Mouse (Mus musculus) frontal cortex, adult (tissue): Measurements from ENCODE around the gene Nostrin.

ENCODE experiments used
- ATAC-seq: cut with Nextera tagmentation; 2 replicates; pipeline ENCODE4 v1.9.2; 2017; ENCODE audit warnings: mild to moderate bottlenecking, moderate library complexity, mixed read lengths; ENCODE audit not compliant: low TSS enrichment

Gene Nostrin

DNA sequence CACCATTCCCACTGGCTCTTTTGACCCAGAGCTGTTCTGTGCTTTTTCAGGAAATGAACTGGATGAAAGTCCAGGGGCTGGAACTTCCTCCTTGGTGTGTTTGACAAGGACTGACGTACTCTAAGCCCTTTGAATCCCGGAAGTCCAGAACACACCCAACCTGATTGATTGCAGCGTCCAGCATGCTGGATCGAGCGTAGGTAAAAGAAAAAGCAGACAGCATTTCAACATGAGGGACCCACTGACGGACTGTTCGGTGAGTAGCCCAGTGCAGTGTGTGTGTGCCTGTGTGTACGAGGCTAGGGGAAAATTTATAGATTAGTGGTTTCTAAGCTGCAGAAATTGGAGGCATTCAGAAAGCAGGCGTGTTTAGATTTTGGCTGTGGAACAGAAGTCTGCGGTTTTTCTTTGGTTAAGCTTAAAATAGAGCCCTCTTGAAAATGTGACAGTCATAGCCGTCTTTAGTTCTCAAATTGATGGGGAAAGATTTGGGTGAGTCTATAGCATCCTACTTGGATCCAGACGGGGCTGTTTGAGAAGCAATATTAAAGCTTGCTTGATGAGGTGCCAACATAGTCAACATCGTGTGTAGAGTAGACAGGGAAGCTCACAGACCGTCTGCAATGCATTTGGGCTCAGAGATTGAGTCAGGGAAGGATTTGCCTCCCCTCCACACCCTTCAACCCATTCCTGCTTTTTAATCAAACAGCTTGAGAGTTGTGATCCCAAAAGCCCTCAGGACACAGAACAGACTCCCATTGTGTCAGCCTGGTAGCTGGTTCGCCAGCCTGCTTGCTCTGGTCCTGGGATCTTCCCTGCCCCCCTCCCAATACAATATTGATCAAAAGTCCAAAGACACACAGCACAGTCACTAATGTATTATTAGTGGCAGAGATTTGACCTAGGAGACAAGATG, at the start of gene Nostrin:
TSS of gene Nostrin (plus strand) at position 140 of the 916 bp plus-strand sequence.
- ATAC-seq, result peak; percentile 57

DNA sequence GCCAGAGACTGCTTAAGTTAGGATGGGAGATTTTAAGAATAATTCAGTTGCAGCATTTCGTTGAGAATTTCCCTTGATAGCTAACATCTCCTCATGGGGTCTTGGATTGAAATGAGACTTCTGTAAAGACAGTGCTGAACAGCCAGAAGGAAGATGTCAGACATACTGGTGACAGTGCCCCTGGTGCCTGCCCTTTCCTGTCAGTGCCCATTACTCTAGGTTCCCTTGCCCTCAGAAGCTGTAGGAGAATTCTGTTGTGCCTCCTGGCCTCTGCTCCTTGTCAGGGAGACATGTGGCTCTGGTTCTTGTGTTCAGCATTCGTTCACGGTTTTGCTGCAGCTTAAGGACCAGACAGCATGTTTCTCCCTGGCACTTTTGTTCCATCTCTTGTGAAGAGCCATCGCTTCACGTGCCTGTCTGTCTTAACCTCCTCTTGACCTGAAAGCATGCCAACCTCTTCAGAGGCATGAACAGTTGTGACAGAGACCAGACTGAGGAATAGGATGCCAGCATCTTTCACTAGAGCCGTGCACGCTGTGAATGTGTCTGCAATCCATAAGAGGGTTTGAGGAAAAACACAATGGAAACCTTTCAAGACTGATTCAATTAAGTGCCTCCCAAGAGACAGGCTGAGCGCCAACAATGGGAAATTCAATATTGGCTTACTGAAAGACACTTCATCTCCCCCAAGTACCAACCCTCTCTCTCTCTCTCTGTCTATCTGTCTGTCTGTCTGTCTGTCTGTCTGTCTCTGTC, 48.9 kb upstream of the Nostrin start:
- no peak for ATAC-seq

DNA sequence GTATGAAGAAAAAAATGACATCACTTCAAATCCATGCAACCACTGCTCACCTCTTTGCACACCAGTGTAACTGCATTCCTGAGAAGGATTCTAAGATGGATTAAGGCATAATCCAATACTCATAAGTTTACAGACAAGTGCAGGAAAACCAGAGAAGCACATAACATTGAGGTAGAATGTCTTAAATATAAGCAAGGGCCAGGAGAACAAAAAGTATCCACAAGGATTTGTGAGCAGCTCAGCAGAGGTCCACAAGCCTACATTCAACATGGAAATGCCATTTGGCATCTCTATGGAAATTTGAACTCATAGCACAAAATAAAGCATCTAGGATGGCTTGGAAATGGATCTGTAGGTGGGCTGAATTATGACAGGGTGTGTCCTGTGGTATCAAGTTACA, 39.8 kb upstream of the Nostrin start:
- no peak for ATAC-seq

DNA sequence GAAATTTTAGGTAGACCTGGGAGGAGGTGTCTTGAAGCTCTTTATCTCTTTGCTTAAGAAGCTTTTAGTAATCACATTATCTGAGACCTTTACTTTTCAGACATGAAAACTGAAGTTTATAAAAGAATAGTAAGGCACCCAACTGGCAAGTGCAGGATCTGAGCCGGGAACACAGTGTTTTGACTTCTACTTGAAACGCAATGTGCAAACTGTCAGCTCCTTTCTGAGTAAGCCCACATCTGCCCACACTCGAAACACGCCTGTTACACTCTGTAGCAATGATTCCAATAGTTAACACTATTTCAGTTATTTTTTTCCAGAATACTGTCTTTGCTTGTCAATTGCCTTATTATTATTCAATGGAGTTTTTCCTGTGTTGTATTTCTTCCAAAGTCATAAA, 38.8 kb upstream of the Nostrin start:
- peak; percentile 57; the same call in 1 of the 2 replicates for ATAC-seq

DNA sequence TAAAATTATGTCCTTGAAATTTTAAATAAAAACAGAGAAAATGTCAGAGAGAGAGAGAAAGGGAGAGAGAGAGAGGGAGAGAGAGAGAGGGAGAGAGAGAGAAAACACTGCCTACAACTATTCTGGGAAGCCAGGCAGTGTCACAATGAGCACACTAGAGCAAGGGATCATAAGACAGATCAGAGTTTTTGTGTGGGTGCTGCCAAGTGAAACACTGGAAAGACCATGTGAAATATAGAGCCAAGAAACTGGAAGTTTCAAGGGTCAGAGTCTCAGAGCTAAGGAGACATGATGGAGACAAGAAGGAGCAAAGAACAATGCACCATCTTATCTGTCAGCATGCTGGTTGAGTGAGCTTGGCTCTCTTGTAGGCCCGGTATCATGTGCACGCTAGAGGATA, 38.1 kb upstream of the Nostrin start:
- no peak for ATAC-seq

DNA sequence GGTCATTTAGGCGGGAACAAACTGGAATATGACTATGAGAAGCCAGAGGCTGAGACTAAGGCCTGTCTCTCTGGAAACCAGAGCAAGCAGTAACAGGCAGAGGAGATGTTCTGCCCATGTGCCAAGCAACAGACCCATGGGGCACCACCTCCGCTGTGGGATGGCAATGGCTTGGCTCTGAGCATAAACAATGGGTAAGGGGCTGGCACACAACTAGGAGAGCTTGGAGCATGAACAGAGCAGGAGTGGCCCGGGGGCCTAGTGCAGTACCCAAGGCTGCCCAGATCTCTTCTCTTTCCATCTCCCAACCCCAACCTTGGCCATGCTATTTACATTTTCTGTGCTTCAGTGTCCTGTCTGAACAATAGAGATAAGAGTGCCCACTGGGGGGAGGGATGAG, 36.9 kb upstream of the Nostrin start:
- no peak for ATAC-seq

DNA sequence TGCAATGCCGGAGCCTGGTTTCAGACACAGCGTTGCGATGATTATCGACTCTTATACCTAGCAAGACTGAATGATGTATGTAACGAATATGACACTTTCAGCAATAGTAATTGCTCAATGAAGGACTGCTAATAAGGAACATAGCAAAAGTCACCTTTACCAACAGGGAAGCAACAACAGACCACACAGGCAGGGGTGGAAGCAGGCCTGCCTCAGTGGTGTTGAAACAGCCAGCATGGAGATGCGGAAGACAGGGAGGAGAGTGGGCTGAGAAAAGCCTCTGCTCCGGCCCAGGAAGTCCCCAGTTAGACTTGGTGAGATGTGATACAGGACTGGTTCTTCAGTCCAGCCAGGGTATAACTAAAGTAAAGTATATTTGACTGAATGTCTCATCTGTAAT, 36.5 kb upstream of the Nostrin start:
- ATAC-seq, result no peak

DNA sequence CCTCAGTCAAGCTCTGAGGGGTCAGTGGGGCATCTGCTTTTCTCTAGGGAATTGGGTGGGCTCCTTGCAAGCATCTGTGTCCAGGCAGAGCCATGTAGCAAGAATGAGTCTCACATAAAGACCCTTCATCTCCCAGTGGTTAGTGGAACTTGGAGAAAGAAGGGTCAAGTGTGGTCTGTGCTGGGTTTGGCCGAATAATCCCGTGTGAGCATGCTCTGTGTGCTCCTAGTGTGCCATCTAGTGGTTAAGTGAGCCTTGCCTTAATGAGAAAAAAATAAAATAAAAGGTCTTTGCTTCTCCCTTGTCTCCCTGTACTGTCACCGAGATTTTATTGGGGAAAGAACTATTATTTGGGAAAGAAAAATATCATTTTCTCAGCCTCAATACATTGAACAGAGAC, 34.9 kb upstream of the Nostrin start:
- ATAC-seq, result peak; percentile 44

DNA sequence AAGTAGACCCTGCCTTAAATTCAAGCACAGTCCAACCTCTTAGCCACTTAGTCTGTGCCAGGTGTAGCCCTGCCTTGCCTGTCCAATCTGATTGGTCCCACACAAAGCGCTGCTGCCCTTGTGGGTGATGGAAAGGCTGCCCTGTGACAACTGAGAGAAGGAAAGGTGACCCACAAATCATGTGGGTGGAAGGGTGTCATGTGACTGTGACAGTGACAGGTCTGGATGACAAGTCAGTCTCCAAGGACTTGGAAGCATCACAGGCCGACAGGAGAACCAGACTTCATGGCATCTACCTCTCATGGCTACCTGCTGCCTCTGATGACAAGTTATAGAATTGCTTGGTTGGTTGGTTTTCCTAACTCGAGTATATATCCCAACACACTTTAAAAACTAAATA, 32.1 kb upstream of the Nostrin start:
- no peak for ATAC-seq

DNA sequence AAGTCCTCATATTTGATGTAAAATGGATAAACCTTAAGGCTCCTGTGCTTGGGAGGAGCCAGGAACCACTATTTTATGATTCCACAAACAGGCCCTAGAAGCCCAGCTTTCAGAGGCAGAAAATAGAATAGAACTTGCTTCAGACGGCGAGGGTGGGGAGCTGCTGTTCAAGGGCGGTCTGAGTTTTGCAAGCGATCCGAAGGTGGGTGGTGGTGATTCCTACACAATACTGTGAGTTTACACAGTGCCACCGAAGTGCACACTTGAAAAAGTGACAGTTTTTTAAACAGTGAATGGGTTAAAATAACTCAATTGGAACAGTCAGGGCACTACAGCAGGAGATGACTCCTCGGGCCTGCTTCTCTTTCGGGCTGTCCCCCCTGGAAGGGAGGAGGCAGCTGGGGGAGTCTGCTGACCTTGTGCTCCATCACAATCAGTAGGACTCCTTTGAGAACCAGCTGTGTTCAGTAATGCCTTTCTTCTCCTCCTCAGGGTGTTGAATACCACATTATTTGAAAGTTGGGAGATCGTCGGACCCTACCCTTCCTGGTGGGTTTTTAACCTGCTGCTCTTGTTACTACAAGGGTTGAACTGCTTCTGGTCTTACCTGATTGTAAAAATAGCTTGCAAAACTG, 31.0 kb upstream of the Nostrin start:
- peak; percentile 87 for ATAC-seq

DNA sequence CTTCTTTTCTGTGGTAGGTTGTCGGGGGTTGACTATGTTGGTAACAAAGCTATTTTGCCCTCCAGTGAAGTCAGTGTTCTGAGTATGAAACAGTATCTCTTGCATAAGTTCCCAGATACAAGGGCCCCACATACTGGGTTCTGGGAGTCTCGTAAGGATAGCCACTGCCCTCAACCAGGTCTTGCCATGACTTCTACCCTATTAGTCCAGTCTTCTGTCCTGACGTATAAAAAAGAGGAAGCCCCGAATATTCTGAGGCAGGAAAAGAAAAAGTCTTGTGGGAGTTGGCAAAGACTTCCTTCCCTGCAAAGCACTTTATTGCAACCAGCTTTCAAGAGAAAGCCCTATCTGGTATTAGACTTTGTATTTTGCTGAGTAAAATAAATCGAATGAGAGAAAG, 26.4 kb upstream of the Nostrin start:
- ATAC-seq, result no peak

DNA sequence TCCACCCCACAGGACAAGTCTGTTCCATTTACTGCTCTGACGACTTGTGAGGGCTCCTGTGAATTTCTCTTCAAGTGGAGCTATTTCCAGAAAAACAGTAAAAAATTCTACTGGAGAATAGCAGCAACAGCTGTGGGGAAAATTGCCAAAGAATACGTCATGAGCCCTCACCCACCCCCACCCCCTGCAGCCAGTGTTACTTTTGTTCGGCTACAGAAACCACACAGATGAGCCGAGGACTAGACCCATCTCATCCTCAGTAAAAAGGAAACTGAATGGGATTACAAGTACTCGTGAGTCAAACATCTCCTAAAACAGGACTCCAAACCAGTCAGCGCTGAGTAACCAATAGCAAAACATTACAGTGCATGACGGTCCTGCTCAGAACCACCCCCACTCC, 25.9 kb upstream of the Nostrin start:
- peak; percentile 76 for ATAC-seq

DNA sequence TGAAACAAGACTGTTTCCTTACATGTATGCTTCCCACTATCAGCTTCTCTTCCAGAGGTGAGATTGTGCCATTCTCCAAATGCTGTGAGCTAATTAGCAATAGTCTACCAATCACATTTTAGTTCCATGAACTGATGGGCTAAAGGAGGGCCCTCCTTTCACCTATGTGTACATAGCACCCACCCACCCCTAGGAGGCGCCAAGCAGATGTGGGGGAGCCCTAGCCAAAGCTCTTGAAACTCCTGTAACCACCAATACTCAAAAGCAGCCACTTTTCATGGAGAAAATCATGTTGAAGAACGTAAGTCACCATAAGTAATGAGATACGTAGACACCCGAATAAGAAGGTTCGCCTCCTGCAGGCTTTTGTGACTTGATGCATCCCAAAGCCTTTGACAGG, 23.0 kb upstream of the Nostrin start:
- no peak for ATAC-seq

DNA sequence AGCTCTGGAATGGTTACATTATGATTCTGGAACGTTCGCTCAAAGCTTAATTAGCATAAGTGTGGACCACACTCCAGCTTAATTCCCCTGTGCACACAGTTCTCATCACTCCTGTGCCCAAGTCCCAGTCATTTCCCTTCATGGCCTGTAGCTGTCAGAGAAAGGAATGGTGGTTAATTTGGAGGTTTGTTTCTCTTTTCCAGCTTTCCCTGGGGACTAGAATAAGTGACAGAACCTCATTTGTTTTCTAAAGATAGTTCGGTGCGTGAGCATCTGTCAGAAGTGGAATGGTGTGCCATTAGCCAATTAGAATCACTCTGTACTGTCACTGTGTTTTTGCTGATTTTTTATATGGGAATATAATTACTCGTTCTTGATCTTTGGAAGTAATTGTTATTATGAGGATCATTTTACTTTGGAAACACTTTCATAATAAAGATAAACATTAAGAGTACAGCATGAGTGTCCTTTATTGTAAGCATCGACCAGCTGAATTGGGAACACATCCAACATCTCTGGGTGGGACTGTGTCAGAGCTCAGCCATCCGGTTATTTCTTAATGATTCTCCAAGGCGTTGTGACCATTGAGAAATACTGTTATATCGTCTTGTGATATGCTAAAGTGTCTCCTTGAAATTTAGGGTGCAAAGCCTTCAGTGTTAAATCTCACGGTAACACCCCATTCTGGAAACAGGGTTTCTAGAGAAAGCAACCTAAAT, 21.6 kb upstream of the Nostrin start:
- 0 out of 2 replicates have a peak, but pooled peaks have one; percentile 2 for ATAC-seq

DNA sequence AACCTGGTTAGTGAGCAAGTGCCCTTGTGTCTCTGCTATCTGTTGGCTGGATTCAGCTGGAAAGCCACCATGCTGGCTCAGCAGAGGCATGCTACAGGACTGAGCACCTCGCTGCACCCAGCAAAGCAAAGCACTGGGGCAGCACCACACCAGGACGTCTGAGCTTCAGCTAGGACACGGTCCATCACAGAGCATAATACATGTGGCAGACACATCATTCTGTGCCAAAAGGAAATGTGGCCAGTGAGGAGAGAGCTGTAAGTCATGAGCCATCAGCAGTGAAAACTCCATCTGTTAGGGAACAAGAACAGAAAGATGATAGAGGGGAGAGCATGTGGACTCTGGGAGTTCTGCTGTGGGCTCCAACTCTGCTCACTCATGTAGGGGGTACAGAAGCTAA, 19.7 kb upstream of the Nostrin start:
- no peak for ATAC-seq

DNA sequence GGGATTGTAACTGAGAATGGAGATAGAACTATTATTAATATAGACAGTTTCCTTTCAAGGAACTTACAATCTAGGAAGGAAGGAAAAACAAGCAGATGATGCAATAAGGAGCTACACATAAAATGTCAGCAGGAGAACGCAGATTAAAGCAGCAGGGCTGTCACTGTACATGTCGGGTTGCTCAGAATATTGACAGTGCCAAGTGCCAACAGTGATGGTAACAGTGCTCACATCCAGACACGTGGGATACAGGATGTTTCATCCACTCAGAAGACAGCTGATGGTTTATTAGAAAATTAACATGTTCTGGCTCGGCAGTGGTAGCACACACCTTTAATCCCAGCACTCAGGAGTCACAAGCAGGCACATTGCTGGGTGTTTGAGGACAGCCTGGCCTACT, 18.8 kb upstream of the Nostrin start:
- ATAC-seq, result no peak

DNA sequence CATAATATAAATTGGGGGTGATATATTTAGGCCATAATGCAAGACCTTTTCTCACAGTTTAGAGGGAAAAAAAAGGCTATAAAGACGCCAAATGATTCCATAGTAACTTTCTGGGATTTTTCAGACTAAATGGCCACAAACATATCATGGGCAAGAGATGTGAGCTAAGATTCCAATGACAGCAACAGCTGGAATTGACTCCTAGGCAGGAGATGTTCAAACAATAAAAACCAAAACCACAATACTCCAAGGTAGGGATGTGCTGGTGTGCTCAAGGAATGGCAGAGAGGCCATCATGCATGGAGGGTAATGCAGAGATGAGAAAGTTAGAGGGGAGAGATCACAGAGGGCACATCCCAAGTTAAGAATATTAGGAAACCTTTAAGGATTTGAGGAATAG, 16.6 kb upstream of the Nostrin start:
- ATAC-seq, result no peak

DNA sequence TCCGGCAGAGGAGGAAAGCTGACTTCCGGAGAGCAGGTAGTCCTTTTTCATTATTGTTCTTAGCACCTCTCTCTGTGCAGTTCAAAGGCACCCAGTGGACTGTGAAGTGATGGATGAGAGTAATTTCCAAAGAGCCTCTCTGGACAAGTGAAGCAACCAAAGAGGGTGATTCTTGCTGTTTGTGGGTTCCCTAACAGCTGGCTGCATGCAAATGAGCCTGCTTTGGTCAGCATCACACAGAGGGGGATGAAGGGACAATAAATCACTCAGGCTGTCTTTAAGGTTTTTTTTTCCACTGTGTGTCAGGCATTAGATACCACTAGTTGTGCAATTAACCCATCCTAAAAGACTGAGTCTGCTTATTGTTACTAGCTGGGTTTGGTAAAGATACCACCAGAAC, 15.9 kb upstream of the Nostrin start:
- ATAC-seq, result no peak

DNA sequence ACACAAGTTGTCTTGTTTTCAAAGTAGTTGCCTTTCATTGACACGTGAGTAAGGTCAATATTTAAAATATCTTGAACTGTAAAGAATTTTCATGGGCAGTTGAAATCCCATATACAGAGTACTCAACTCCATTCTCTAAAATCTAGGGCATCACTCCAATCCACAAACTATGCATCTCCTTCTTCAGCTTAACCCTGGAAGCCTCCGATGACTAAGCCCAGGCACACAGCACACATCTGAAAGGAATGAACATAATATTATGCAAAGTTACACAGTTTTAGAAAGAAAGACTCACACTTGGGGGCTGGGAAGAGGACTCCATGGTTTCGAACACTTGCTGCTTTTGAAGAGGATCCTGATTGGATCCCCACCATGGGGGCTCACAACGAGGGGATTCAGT, 13.9 kb upstream of the Nostrin start:
- no peak for ATAC-seq

DNA sequence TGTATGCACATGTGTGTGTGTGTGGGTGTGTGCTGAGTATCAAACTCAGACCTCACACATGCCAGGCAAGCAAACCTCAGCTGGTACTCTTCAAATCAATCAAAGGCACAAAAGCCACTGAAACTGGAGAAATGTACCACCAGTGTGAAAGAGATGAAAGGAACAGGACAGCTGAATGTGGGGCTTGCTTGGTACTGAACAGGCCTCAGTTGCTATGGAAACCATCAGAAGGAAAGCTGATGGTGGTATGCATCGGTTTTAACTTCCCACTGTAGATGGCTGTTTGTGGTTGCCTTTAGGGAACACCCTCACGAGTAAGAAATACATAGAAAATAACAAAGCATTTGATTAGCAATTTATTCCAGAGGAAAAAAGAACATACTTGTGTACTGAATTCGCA, 10.2 kb upstream of the Nostrin start:
- ATAC-seq, result no peak

DNA sequence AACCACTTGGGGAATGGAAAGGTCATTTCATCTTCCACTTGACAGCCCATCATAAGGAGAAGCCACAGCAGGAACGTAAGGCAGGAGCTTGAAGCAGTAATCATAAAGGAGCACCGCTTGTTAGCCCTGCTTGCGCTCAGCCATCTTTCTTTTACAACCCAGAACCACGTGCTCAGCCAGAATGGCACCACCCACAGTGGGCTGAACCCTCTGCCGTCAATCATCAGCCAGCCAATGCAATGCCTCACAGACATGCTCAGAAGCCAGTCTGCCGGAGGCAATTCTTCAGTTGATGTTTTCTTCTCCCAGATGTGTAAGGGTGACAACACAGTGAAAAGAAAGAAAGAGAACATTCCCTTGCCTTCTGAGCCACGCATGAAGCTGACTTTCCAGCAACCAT, 7.3 kb upstream of the Nostrin start:
- no peak for ATAC-seq

DNA sequence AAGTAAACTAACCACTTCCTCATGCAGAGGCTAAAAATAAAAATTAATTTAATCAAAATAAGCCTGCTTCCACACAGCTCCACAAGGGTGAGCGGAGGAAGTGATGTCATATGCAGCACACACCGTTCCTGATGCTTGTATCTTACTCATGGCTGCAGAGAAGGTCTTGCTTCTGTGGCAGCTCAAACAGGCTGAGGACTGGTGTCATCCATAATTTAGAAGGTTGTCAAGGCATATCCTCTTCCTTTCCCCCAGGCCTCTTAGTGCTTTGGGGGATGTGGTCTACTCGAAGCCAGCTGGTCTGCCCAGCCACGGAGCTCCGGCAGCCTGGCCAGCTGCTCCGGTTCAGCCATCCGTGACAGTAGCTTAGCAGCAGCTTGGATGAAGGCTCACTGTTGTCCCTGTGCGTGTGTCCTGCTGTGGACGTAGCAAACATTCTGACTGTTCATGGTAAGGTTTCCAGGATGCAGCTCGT, 6.6 kb upstream of the Nostrin start:
- ATAC-seq, result no peak
